Mouse (Mus musculus) erythroblast, embryonic 14.5 days (primary cell): ENCODE results near the gene Rbm38.

ENCODE experiments used
- GATA1 ChIP-seq: IDR thresholded peaks from 2 replicates; pipeline ENCODE4 v1.6.1; 2012; ENCODE audit warnings: low read length, inconsistent platforms, mixed read lengths
- TAL1 ChIP-seq: IDR thresholded peaks from 3 replicates; pipeline ENCODE4 v1.6.1; 2012; ENCODE audit warnings: low read length, inconsistent platforms, mixed read lengths

- TF ChIP-seq GATA1 (no peak), TAL1 (no peak)
Observed at GRCm38 (mm10) chr2:173047471-173047870, 27.2 kb downstream of the Rbm38 start.
